Mouse (Mus musculus) CH12F3 (cell line): ENCODE results near the gene Ibtk.

Experiments used
- in situ Hi-C: fragments of 300-500 bp; cut with MboI; formaldehyde crosslinking; loops from 2 replicates; pipeline ENCODE4 v1.14.3; 2020; ENCODE audit warnings: low sequenced_read_pairs

The Ibtk gene

DNA sequence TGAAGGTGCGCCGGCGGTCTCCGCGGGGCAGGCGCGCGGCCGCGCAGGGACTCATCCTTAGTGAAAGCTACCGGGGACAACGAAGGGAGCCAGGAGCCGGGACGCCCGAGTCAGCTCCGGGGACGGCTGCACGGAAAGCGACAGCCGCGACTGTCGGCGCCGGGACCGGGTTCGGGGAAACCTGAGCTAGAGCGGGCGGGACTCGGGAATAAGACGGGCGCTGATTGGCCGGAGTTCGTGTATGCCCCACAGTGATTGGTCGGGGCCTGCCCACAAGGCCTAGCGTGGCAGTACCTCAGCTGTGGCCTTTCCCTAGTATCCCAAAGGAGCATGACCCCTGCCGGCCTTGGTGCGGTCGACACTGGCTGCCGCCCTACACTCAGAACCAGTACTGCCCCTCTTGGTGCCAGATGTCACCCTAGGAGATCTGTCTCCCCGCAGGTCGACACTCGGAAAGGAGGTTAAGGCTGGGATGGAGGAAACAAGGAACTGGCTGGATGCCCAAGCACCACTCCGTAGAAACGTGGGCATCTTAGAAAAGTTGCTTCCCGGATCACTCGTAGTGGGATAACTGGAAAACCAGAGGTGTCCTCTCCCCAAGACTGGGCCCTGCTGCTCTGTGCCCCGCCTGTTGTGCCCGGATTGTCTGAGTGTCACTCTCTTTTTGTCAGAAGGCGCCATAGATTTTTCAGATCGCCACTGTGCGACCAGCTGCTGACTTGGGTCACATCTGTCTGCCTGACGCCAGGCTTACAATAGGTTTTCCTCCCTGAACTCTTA, at the start of gene Ibtk:
Gene Ibtk (minus strand): TSS at position 193 of the 780 bp plus-strand sequence.
- in situ Hi-C loops = loop anchor here (25.0 kb wide), 1 partner anchor 1488 kb away; no protein-coding TSS in a partner anchor

DNA sequence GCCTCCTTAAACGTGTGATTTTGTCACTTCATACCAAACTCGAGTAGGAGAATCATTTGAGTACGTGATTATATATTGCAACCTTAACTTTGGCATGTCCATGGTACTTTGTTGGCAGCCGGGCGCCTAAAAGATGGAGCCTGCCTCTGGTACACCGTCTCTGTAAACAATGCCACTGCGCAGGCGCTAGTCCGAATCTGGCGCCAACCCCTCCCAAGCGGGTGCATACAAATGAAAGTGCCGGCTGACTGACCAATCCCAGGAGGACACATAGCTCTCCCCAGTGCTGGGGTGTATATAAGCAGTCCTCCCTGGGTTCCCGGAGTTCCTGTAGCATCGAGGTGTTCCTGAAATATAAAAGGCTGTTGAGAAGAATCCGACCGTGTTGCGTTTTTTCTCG, 42.4 kb upstream of the Ibtk start:
- in situ Hi-C loops = loop anchor here (25.0 kb wide), 1 partner anchor 671 kb away; the partner anchor contains the start of genes Dop1a and Ube2cbp

- in situ Hi-C loops = loop anchor here (25.0 kb wide), 1 partner anchor 682 kb away; the partner anchor contains the start of genes Dop1a and Ube2cbp
These were observed 31.1 kb upstream of the Ibtk start for GRCm38 (mm10) chr9:85780249-85780648.

- in situ Hi-C loops = loop anchor here (25.0 kb wide), 1 partner anchor 683 kb away; the partner anchor contains the start of genes Dop1a and Ube2cbp
These were observed 30.3 kb upstream of the Ibtk start for GRCm38 (mm10) chr9:85779458-85779857.

GRCm38 (mm10) chr9:85777544-85777943, 28.4 kb upstream of the Ibtk start:
- in situ Hi-C loops = loop anchor here (25.0 kb wide), 1 partner anchor 685 kb away; the partner anchor contains the start of genes Dop1a and Ube2cbp

DNA sequence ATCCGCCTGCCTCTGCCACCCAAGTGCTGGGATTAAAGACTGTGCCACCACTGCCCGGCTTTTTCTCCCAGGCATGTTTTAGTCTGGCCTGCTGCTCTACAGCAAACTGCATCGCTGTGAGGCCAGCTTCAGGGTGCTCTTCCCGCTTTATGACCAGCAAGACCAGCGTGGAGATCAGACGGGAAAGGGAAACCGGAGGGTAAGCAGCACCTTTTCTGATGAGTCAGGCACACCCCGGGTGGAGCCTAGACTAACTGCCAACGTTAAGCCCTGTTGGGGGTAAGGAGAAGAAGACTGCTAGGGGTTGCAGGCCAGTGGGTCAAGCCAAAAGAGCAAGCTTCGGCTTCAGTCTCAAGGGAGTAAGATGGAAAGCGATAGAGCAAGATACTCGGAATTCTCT, 23.1 kb upstream of the Ibtk start:
- in situ Hi-C loops = no loop called here

DNA sequence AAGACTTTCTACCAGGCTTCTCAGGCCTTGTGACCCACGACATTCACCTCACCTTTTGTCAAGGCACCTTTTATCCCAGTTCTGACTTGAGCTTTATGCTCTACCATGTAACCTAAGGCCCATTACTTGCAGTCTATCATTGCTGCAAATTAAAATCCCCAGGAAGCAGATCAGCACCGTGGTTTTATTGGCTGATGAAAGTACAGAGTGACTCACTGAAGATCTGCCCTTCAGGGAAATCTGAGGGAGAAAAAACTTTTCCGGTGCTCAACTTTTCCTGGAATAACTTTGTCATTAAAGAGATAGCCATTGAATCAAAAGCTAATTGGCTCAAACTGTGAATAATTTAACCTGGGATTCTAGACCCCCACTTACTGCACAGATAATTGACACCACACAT, 22.3 kb upstream of the Ibtk start:
- in situ Hi-C loops = no loop called here

- in situ Hi-C loops = no loop called here
These were observed 21.2 kb upstream of the Ibtk start for GRCm38 (mm10) chr9:85770369-85770768.

GRCm38 (mm10) chr9:85769057-85769789, 20.1 kb upstream of the Ibtk start:
- in situ Hi-C loops = no loop called here

DNA sequence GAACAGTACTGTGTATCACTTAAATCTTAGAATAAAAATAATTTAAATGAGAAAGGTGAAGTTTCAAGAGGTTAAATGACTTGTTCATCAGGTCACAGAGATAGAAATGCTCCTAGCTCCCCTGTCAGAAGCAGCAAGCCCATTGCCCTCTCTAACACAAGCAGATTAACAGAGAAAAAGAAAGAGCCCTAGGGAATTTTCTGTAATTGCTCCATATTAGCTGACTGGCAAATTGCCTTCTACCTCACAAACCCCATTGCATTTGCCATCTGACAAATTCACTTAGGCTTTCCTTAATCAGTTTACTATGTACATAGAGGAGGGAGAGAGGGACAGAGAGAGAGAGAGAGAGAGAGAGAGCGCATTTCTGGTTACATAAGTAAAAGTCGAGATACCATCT, 18.1 kb upstream of the Ibtk start:
- in situ Hi-C loops = no loop called here

DNA sequence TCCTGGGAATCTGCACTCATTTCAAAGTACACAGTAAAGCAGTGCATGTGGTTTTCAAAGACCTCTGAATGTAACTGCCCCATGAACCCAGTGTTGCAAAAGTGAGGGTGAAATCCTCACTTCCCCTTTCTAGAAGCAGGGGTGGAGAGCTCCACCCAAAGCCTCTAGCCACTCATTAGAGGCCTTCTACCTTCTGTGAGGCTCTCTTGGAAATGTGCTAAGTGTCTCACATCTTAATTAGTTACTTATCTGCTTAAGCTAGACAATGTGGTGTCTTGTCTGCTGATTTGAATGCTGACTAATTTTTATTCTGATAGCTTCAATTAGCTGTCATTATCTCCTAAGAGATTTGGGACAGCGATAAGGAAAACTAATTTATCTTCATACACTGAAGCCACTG, 13.3 kb upstream of the Ibtk start:
- in situ Hi-C loops = no loop called here

DNA sequence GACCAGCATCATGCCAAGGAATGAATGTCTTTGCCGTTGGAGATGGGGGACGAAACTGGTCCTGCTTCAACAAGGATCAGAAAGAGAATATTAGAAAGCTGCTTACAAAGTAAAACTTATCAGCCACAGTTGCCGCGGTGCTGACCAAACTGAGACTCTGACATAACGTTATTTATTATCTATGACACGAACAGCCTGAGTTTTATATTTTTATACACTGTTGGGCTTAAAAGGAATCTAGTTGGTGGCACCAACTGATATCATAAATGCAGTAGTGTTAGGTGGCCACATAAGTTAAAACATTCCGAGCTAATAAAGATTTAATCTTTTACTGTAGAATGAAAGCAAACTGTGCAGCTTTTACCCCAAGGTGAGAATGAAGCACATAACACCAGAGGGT, 1.7 kb upstream of the Ibtk start:
- in situ Hi-C loops = no loop called here

DNA sequence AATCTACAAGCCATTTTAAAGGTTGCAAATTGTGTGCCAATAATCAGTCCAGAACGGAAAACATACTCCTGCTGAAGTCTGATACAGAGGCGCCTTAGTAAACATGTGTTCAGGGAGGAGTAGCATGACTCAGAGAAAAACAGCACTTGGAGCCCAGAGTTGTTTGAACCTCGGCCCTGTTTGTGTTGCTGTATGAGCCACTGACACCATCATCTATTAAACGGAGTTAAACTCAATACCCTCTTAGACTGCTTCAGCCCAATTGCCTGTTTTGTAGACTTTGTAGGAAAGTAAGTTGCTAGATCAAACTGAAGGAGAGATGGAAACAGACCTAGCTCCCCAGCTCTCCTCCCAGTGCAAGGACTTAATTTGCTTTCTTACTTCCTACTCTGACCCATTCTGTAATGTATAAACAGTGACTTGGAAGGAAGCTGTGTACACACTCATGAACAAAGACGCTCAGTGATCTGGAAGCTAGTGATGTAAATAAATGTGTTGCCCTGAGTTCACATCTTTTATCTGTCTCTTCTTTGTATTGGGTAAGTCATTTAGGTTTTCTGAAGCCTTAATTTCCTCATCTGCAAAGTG, 882 bp upstream of the Ibtk start:
- in situ Hi-C loops = loop anchor here (25.0 kb wide), 1 partner anchor 1487 kb away; no protein-coding TSS in a partner anchor

GRCm38 (mm10) chr9:85748204-85749141, 661 bp downstream of the Ibtk start:
- in situ Hi-C loops = loop anchor here (25.0 kb wide), 1 partner anchor 1489 kb away; no protein-coding TSS in a partner anchor

- in situ Hi-C loops = loop anchor here (25.0 kb wide), 1 partner anchor 1492 kb away; no protein-coding TSS in a partner anchor
These were observed 3.6 kb downstream of the Ibtk start for GRCm38 (mm10) chr9:85745566-85745965.

GRCm38 (mm10) chr9:85743358-85743757, 5.8 kb downstream of the Ibtk start:
- in situ Hi-C loops = loop anchor here (25.0 kb wide), 1 partner anchor 1494 kb away; no protein-coding TSS in a partner anchor

GRCm38 (mm10) chr9:85742107-85742506, 7.0 kb downstream of the Ibtk start:
- in situ Hi-C loops = loop anchor here (25.0 kb wide), 1 partner anchor 1495 kb away; no protein-coding TSS in a partner anchor

- in situ Hi-C loops = loop anchor here (25.0 kb wide), 1 partner anchor 1498 kb away; no protein-coding TSS in a partner anchor
These were observed 9.9 kb downstream of the Ibtk start for GRCm38 (mm10) chr9:85739279-85739678.

DNA sequence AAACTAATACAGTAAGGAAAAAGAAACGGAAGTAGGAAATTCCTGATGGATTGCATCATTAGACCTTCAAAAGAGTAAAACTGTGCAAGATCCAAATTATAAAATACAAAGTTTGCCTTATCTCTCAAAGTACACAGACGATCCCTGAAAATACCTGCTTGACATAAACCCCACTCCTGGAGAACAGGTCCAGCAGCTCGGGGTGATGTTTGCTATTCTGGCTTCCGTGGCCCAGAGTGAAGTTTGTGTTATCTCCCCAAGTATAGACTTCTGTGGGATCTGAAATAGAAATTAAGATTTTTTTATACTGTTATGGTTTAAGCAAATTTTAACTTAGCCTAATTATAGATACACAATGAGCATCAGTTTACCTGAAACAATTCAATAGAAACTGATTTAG, 14.3 kb downstream of the Ibtk start:
- in situ Hi-C loops = loop anchor here (25.0 kb wide), 1 partner anchor 1502 kb away; no protein-coding TSS in a partner anchor

DNA sequence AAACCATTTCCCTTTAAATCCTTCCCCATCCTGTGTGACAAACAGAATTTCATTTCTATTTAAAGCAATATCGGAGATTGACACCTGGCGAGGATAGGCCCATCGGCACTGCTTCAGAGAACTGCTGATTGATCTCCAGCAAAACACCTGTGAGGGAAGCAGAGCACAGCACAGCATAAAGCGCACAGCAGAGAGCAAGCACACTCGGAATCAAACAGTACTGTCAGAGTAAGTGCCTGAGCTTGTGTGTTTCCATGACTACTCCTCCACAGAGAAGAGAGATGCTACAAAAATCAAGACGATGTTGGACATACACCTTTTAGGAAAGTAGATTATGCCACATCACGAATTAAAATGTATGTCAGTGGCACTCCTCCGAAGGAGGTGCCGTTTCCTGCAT, 25.1 kb downstream of the Ibtk start:
- in situ Hi-C loops = no loop called here
